Mouse (Mus musculus): ENCODE measurements around the gene Srgn.

The Srgn gene

GRCm38 (mm10) chr10:62527351-62527750 lies at the start of gene Srgn:
TSS of gene Srgn (minus strand) at chr10:62527451.
- in situ Hi-C loops (cut with MboI, MseI), result loop anchor here in 1 of 2 experiments (25.0 kb wide), 1 partner anchor 565 kb away; no protein-coding TSS in a partner anchor

DNA sequence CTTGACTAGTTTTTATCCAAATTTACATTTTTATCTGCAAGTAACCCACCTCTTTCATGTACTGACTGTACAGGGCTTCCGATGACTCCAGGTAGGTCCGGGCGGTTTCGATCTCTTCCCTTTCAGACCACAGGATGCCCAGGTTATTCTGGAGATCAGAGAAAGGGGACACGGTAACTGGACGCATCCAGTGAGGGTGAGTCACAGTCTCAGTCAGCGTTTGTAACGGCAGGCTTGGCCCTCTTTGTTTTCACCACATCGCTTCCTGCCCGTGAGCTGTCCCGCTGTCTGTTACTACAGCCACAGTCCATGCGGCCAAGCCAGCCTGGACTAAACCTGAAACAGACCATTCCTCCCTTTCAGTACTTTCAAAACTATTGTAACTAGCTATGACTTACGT lies 47.8 kb upstream of the Srgn start:
- in situ Hi-C loops (cut with MboI, MseI), result loop anchor here (25.0 kb wide), 2 partner anchors 187 to 913 kb away; no protein-coding TSS in a partner anchor

- in situ Hi-C loops (cut with MboI, MseI), result loop anchor here in 1 of 2 experiments (5.0 kb wide), 1 partner anchor 228 kb away; no protein-coding TSS in a partner anchor
These were observed 43.0 kb upstream of the Srgn start for GRCm38 (mm10) chr10:62570126-62570871.

DNA sequence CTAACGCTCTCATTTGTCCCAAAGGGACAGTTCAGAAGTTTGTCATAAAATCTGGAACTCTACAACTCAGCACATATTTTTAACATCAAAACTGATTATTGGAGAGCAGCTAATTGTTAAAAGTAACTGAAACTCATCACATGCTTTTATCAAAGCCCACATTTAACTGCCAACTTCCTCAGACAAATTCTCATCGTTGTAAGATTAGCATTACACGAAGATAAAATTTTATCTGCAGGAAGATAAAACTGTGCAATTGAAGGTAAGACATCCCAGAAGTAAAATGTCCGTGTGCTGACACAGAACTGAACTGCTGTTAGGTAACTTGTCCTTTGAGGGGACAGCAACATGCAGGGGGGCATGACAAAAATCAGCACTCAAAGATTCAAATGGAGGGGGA lies 41.6 kb upstream of the Srgn start:
- in situ Hi-C loops (cut with MboI, MseI), result no loop called here

- in situ Hi-C loops (cut with MboI, MseI), result loop anchor here in 1 of 2 experiments (5.0 kb wide), 1 partner anchor 220 kb away; no protein-coding TSS in a partner anchor
These were observed 30.5 kb upstream of the Srgn start for GRCm38 (mm10) chr10:62557736-62558135.

GRCm38 (mm10) chr10:62556558-62556901 lies 29.3 kb upstream of the Srgn start:
- in situ Hi-C loops (cut with MboI, MseI), result loop anchor here in 1 of 2 experiments (5.0 kb wide), 1 partner anchor 219 kb away; no protein-coding TSS in a partner anchor

DNA sequence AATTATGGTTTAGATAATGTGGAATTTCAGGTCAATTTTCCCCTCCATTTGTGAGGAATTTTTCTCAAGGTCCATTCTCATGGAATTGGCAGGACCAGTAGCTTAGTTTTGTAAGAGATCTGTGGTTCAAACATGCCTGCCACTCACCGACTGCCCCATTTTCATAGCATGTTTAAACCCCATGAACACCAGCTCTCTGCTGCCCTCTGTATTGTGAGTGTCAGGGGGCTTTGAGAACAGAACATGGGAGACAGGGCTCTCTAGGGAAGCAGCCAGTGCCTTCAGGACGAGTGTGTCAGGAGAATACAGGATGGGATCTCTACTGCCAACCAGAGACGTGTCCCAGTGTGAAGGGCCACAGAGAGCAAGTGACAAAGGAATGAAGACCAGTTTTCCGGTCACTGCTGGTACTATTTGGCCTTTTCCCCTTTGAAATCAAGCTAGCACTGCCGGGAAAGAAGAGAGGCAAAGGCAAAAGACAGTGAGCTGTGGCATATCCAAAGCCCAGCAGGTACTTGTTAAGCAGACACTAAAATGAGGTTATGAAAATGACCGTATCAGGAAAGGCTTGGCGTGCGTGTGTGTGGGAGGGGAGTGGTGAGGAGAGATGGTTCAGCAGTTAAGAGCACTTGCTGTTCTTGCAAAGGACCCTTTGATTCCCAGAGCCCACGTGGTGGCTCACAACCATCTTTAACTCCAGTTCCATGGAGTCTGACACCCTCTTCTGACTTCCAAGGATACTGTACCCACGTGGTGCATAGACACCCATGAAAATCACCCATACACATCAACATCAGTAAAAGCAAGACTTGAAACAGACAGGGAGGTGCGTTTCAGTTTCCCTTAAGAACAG lies 28.7 kb upstream of the Srgn start:
- in situ Hi-C loops (cut with MboI, MseI), result loop anchor here in 1 of 2 experiments (5.0 kb wide), 1 partner anchor 219 kb away; no protein-coding TSS in a partner anchor

DNA sequence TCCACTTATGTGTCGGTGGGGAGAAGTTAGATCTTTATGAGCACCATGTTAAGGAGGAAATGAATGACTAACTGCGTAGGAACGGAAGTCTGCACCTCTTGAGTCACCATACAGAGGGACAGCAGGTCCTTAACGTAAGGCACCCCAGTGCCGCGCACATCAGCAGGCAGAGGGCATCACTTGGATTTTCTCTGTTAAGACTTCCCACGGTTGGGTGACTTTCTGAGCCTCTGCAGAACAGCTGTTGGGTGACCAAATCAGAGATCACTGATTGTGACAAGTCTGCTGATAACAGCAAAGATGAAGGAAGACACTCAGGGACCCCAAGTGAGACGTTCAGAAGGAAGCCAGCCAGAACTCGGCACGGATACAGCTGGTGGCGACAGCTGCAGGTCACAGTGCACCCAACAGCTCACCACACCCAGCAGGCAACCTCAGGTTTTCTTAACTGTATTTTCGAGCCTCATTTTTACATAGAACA lies 26.4 kb upstream of the Srgn start:
- in situ Hi-C loops (cut with MboI, MseI), result no loop called here

GRCm38 (mm10) chr10:62550787-62551300 lies 23.6 kb upstream of the Srgn start:
- in situ Hi-C loops (cut with MboI, MseI), result no loop called here

DNA sequence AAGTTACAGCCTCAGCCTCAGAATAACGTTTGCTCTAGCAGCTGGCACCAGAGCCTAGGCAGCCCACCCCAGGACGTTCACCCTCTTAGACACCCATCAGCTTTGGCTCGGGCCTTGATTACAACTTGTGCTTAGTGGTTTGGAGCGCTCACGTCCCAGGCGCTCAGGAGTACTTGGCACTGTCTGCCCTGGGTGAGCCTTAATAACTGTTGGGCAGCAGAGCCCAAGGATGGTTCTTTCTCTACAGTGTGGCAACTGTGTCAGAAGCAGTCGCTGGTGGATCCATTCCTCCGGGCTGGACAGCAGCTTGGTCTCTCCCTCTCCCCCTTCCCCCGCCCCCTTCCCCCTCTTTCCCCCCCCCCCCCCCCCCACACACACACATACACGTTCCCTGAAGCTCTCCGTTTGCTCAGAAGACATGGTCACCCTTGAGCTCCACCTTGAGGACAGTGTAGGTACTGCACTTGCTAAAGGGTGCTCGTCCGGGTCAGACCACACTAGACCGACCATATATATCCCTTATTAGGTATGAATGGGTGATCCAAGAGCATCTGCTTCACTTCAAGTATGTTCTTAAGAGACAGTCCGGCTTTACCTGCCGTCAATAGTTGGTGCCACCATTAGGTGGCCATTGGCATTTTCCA lies 22.4 kb upstream of the Srgn start:
- in situ Hi-C loops (cut with MboI, MseI), result loop anchor here in 1 of 2 experiments (25.0 kb wide), 1 partner anchor 587 kb away; no protein-coding TSS in a partner anchor

GRCm38 (mm10) chr10:62546441-62546840 lies 19.2 kb upstream of the Srgn start:
- in situ Hi-C loops (cut with MboI, MseI), result loop anchor here in 1 of 2 experiments (25.0 kb wide), 1 partner anchor 584 kb away; no protein-coding TSS in a partner anchor

- in situ Hi-C loops (cut with MboI, MseI), result loop anchor here in 1 of 2 experiments (25.0 kb wide), 1 partner anchor 583 kb away; no protein-coding TSS in a partner anchor
These were observed 18.5 kb upstream of the Srgn start for GRCm38 (mm10) chr10:62545759-62546158.

- in situ Hi-C loops (cut with MboI, MseI), result loop anchor here (5.0 to 25.0 kb wide), 2 partner anchors 37 to 582 kb away; no protein-coding TSS in a partner anchor
These were observed 17.1 kb upstream of the Srgn start for GRCm38 (mm10) chr10:62544316-62544715.

DNA sequence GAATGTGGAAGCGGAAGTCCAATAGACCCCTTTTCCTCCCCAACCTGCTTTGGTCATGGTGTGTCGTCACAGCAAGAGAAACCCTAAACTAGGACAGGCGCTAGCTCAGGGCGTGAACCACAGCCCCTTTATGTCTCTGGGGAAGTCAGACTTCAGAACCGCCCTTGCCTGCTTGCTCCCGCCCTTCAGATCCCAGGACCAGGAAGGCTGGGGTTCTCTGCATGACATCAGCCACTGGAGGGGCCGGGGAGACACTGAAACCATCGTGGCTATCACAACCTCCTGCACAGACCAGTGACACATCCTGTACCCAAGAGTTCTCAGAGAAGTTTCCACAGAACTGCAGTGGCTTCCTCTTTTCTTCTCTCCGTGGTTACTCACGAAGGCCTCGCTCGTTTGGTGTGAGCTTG lies 16.2 kb upstream of the Srgn start:
- in situ Hi-C loops (cut with MboI, MseI), result loop anchor here (5.0 to 25.0 kb wide), 2 partner anchors 36 to 581 kb away; no protein-coding TSS in a partner anchor

- in situ Hi-C loops (cut with MboI, MseI), result loop anchor here (5.0 to 25.0 kb wide), 2 partner anchors 36 to 581 kb away; no protein-coding TSS in a partner anchor
These were observed 15.7 kb upstream of the Srgn start for GRCm38 (mm10) chr10:62542928-62543327.

- in situ Hi-C loops (cut with MboI, MseI), result loop anchor here (5.0 to 25.0 kb wide), 2 partner anchors 35 to 580 kb away; no protein-coding TSS in a partner anchor
These were observed 15.3 kb upstream of the Srgn start for GRCm38 (mm10) chr10:62542507-62542906.

- in situ Hi-C loops (cut with MboI, MseI), result loop anchor here (5.0 to 25.0 kb wide), 2 partner anchors 34 to 579 kb away; no protein-coding TSS in a partner anchor
These were observed 14.2 kb upstream of the Srgn start for GRCm38 (mm10) chr10:62541499-62541898.

DNA sequence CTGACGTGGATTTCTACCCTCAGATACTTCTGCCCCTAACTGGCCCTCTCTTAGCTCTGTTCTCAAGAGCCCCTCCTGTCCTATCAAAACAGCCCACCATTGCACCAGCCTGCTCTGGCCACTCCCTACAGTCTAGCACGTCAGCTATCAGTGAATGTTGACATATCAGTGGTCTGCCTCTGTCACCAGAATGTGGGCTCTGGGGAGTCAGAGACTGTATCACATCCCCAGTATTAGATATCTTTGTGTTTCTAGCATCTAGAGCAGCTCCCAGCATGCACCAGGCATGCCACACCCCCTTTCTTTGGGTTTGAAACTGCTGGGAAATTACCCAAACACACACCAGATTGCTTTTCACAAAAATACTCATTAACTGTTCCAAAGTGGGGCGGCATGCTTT lies 13.5 kb upstream of the Srgn start:
- in situ Hi-C loops (cut with MboI, MseI), result loop anchor here (5.0 to 25.0 kb wide), 2 partner anchors 33 to 578 kb away; no protein-coding TSS in a partner anchor

DNA sequence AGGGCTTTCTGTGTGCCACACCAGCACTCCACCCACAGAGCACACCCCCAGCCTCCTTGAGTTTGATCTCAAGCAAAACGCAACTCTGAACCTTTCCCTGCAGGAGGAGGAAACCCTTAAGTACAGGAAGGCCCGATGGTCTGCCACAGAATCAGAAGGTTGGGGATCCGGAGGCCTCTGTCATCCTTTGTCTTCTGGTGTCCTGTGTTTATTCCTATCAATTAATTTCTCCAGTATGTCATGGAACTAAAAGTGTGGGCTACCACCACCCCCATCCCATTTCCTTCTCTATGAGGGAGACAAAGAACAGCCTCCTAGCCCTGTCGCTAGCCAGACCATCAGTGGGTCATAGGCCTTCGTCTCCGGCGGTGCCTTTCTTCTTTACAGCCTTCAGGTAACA lies 7.3 kb upstream of the Srgn start:
- in situ Hi-C loops (cut with MboI, MseI), result loop anchor here in 1 of 2 experiments (25.0 kb wide), 1 partner anchor 572 kb away; no protein-coding TSS in a partner anchor

DNA sequence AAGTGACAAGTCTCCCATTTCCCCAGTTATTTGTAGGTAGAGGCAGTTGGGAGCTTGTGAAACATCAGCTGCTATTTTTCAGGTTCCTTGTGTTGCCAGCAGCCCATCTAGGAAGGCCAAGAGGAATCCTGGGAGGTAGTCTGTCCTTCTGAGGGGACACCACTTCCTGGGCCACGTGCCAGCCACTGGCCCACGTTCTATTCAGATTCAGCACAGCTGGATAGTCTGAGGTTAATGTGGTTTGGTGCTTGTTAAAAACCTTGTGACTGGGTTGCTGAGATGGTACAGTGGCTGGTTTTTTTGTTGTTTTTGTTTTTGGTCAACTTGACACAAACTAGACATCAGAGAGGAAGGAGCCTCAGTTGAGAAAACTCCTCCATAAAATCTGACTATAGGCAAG lies 5.6 kb upstream of the Srgn start:
- in situ Hi-C loops (cut with MboI, MseI), result loop anchor here in 1 of 2 experiments (25.0 kb wide), 1 partner anchor 571 kb away; no protein-coding TSS in a partner anchor

All from T-helper 17 cell (primary cell).